Mouse (Mus musculus) myocyte (in vitro differentiated cells): ENCODE measurements around the gene Fetub. TPM values are rescaled to one million over a fixed set of nuclear protein-coding genes. Genes with fewer than 3 reads are reported as not detected.

Source experiments
- H3K27me3 ChIP-seq: one replicate; pipeline ENCODE4 v1.6.1; 2011; ENCODE audit not compliant: control insufficient read depth, insufficient read depth, insufficient read length
- H3K36me3 ChIP-seq: one replicate; pipeline ENCODE4 v1.6.1; 2011; ENCODE audit not compliant: control insufficient read depth, insufficient read depth
- H3K4me2 ChIP-seq: one replicate; pipeline ENCODE4 v1.6.1; 2011; ENCODE audit warnings: low read depth, control low read depth
- H3K4me3 ChIP-seq: one replicate; pipeline ENCODE4 v1.5.1; 2011; ENCODE audit warnings: mild to moderate bottlenecking, control low read depth, moderate library complexity
- H3K79me2 ChIP-seq: one replicate; pipeline ENCODE4 v1.6.1; 2011; ENCODE audit not compliant: control insufficient read depth, insufficient read depth
- H3ac ChIP-seq: one replicate; pipeline ENCODE4 v1.6.1; 2011; ENCODE audit not compliant: control insufficient read depth, insufficient read length
- CEBPB ChIP-seq: IDR thresholded peaks from 2 replicates; pipeline ENCODE4 v1.6.1; 2011; ENCODE audit warnings: mild to moderate bottlenecking, moderate library complexity; ENCODE audit not compliant: poor library complexity, insufficient read depth, severe bottlenecking
- E2F4 ChIP-seq: IDR thresholded peaks from one replicate; pipeline ENCODE4 v1.6.1; 2011; ENCODE audit warnings: mild to moderate bottlenecking, control low read depth, moderate library complexity; ENCODE audit not compliant: insufficient read depth
- MAX ChIP-seq: IDR thresholded peaks from one replicate; pipeline ENCODE4 v1.6.1; 2011; ENCODE audit warnings: low read depth, mild to moderate bottlenecking, control low read depth
- MYOD1 ChIP-seq, 3 experiments: IDR thresholded peaks; one replicate each; pipeline ENCODE4 v1.6.1; 2011; ENCODE audit warnings: control low read depth in 2 of 3, low read depth in 2 of 3, mild to moderate bottlenecking in 2 of 3, moderate library complexity in 1 of 3; ENCODE audit not compliant: insufficient read length in 2 of 3, control insufficient read depth in 1 of 3
- MYOG ChIP-seq, 3 experiments: IDR thresholded peaks; one replicate each; pipeline ENCODE4 v1.6.1; 2011; ENCODE audit warnings: control low read depth in 2 of 3, low read depth in 2 of 3, mild to moderate bottlenecking in 2 of 3; ENCODE audit not compliant: insufficient read length in 2 of 3, control insufficient read depth in 1 of 3, insufficient read depth in 1 of 3
- POLR2A ChIP-seq: IDR thresholded peaks from one replicate; pipeline ENCODE4 v1.6.1; 2011; ENCODE audit warnings: low read depth, mild to moderate bottlenecking, control low read depth, moderate library complexity; ENCODE audit not compliant: insufficient read length
- POLR2AphosphoS2 ChIP-seq: IDR thresholded peaks from one replicate; pipeline ENCODE4 v1.6.1; 2011; ENCODE audit warnings: low read depth, control low read depth; ENCODE audit not compliant: insufficient read length
- REST ChIP-seq: IDR thresholded peaks from one replicate; pipeline ENCODE4 v1.6.1; 2011; ENCODE audit warnings: mild to moderate bottlenecking, control low read depth, moderate library complexity; ENCODE audit not compliant: insufficient read depth, insufficient read length
- SRF ChIP-seq: IDR thresholded peaks from one replicate; pipeline ENCODE4 v1.6.1; 2011; ENCODE audit warnings: low read depth; ENCODE audit not compliant: control insufficient read depth, insufficient read length
- TCF12 ChIP-seq: IDR thresholded peaks from one replicate; pipeline ENCODE4 v1.6.1; 2011; ENCODE audit warnings: mild to moderate bottlenecking, control low read depth; ENCODE audit not compliant: poor library complexity, insufficient read depth, severe bottlenecking
- TCF3 ChIP-seq: IDR thresholded peaks from one replicate; pipeline ENCODE4 v1.6.1; 2011; ENCODE audit warnings: low read depth, control low read depth; ENCODE audit not compliant: insufficient read length
- USF1 ChIP-seq: IDR thresholded peaks from one replicate; pipeline ENCODE4 v1.6.1; 2011; ENCODE audit warnings: low read depth, mild to moderate bottlenecking, control low read depth, moderate library complexity
- polyA plus RNA-seq: library from polyadenylated mRNA; unstranded; fragments of >200 nt; fragmentation: generic; extraction: Trizol; gene quantifications from one replicate; pipeline ENCODE4 v1.2.1, GENCODE M21; 2012; ENCODE audit warnings: missing spikeins

The Fetub gene
- polyA plus RNA-seq, 1 experiment = 1.7 TPM

GRCm38 (mm10) chr16:22901326-22901725, 16.8 kb upstream of the Fetub start:
- peaks cover 6% of the 10 kb centered on the region for H3K27me3 ChIP-seq
- no peaks in the 10 kb centered on the region for H3K79me2 ChIP-seq
- no peaks in the 10 kb centered on the region for H3K36me3 ChIP-seq
- TF ChIP-seq E2F4 (no peak), TCF3 (no peak), POLR2AphosphoS2 (no peak), MAX (no peak), TCF12 (no peak), CEBPB (no peak), POLR2A (no peak), REST (no peak), MYOD1 (IDR thresholded peaks at IDR 0.05; ENCODE audit: control insufficient read depth in 1 of 3, insufficient read length in 2 of 3, low read depth in 2 of 3) (no peak), USF1 (no peak), SRF (no peak)
- no peak overlapping the region for H3K4me2 ChIP-seq
- H3K4me3 ChIP-seq = no peak overlapping the region
- no peak overlapping the region for H3ac ChIP-seq

GRCm38 (mm10) chr16:22909290-22909689, 8.8 kb upstream of the Fetub start:
- TF ChIP-seq TCF3 (no peak), POLR2AphosphoS2 (no peak), MYOG (IDR thresholded peaks at IDR 0.05; ENCODE audit: control insufficient read depth in 1 of 3, insufficient read depth in 1 of 3, insufficient read length in 2 of 3, low read depth in 2 of 3) (no peak), POLR2A (no peak), SRF (no peak), REST (no peak), TCF12 (no peak), E2F4 (no peak), MAX (no peak), USF1 (no peak), CEBPB (no peak), MYOD1 (IDR thresholded peaks at IDR 0.05; ENCODE audit: control insufficient read depth in 1 of 3, insufficient read length in 2 of 3, low read depth in 2 of 3) (no peak)
- Histone ChIP-seq H3K4me3 (no peak overlapping the region), H3K27me3 (no peaks in the 10 kb centered on the region), H3K36me3 (no peaks in the 10 kb centered on the region), H3ac (no peak overlapping the region), H3K79me2 (no peaks in the 10 kb centered on the region), H3K4me2 (no peak overlapping the region)

GRCm38 (mm10) chr16:22911986-22912385, 6.1 kb upstream of the Fetub start:
- H3K4me3 ChIP-seq = no peak overlapping the region
- no peak for TF ChIP-seq POLR2A
- TF ChIP-seq CEBPB = no peak
- TF ChIP-seq POLR2AphosphoS2 = no peak
- no peaks in the 10 kb centered on the region for H3K27me3 ChIP-seq
- no peaks in the 10 kb centered on the region for H3K36me3 ChIP-seq
- no peaks in the 10 kb centered on the region for H3K79me2 ChIP-seq
- H3ac ChIP-seq = no peak overlapping the region
- H3K4me2 ChIP-seq = no peak overlapping the region

DNA sequence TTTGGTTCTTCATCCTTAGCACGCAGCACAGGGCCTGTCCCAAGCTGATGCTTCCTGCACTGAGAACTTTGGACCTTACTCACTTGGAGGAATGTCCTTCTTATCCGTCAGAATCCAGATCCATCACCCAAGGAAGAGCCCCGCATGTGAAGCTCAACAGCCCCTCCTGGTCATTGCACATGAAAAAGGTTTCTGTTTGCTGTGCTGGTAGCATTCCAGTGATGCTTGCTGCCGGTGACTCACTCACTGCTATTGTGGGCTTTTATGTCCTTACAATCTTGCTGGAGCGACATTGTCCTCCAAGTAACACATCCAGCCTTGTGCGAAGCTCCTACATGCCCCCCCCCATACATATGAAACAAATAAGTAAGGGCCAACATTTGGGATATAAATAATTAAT, 5.2 kb upstream of the Fetub start:
- TF ChIP-seq CEBPB (no peak), TCF12 (no peak), REST (no peak), SRF (no peak), TCF3 (no peak), POLR2AphosphoS2 (no peak), POLR2A (no peak), MYOD1 (IDR thresholded peaks at IDR 0.05; ENCODE audit: control insufficient read depth in 1 of 3, insufficient read length in 2 of 3, low read depth in 2 of 3) (no peak), USF1 (no peak), E2F4 (no peak), MYOG (IDR thresholded peaks at IDR 0.05; ENCODE audit: control insufficient read depth in 1 of 3, insufficient read depth in 1 of 3, insufficient read length in 2 of 3, low read depth in 2 of 3) (no peak), MAX (no peak)
- H3K36me3 ChIP-seq = no peaks in the 10 kb centered on the region
- no peak overlapping the region for H3ac ChIP-seq
- H3K4me2 ChIP-seq = no peak overlapping the region
- H3K27me3 ChIP-seq = no peaks in the 10 kb centered on the region
- H3K4me3 ChIP-seq = no peak overlapping the region
- no peaks in the 10 kb centered on the region for H3K79me2 ChIP-seq

DNA sequence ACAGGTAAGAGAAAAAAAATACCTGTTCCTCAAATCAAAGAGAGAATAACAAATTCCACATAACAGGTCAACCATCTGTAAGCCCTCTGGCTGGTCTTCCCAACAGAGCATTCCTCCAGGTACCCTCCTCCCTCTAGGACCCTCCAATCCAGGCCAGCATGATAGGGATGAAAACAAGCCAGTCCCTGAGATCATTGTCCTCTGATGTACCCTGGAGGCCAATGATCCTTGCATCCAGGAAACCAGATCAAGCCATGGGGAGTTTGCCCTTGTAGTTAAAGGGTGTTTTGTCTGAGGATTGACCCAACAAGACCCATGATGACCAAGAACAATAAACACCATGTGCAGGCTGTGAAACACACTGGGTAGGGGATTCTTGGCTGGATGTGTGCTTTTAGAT, 3.9 kb upstream of the Fetub start:
- Histone ChIP-seq H3K27me3 (no peaks in the 10 kb centered on the region), H3K79me2 (no peaks in the 10 kb centered on the region), H3K4me2 (no peak overlapping the region), H3K4me3 (no peak overlapping the region), H3K36me3 (no peaks in the 10 kb centered on the region), H3ac (no peak overlapping the region)
- TF ChIP-seq POLR2A (no peak), TCF3 (no peak), E2F4 (no peak), MYOG (IDR thresholded peaks at IDR 0.05; ENCODE audit: control insufficient read depth in 1 of 3, insufficient read depth in 1 of 3, insufficient read length in 2 of 3, low read depth in 2 of 3) (no peak), CEBPB (no peak), MAX (no peak), MYOD1 (IDR thresholded peaks at IDR 0.05; ENCODE audit: control insufficient read depth in 1 of 3, insufficient read length in 2 of 3, low read depth in 2 of 3) (no peak), TCF12 (no peak), POLR2AphosphoS2 (no peak), SRF (no peak), USF1 (no peak)
